ENCODE assay signal across 23 mouse cellular contexts in genomic region chr4:108335413-108335812, GRCm38 (mm10). TPM values are rescaled to one million over a fixed set of nuclear protein-coding genes. Genes with fewer than 3 reads are reported as not detected.
DNase-seq lines count a peak whose midpoint lies in the region; ATAC-seq and TF ChIP-seq lines count a peak whose summit lies in the region.
"Had no signal": no experiment of that assay in that cellular context is flagged by ENCODE, and none has a peak within 500 bp of the region (broad histone marks: within the 10 kb centered on the region; RNA-seq: fewer than 3 reads in every experiment).

No protein-coding gene starts in this region.

- no peak for TF ChIP-seq CTCF in kidney, postnatal 0 days (IDR thresholded peaks at IDR 0.05; ENCODE audit: low read depth)
- TF ChIP-seq CTCF in lung, adult 2 months (IDR thresholded peaks at IDR 0.05; ENCODE audit: insufficient read depth, low read length) = no peak

- H3K4me2 ChIP-seq in kidney, postnatal 0 days (ENCODE audit: low read length) = no peak overlapping the region
- H3K4me2 ChIP-seq in lung, embryonic 16.5 days (ENCODE audit: low read depth, low read length) = no peak overlapping the region
- H3K4me2 ChIP-seq in midbrain, embryonic 11.5 days = no peak overlapping the region
- no peak overlapping the region for H3K4me2 ChIP-seq in midbrain, embryonic 13.5 days (replicated peaks)
- H3K4me2 ChIP-seq: forebrain, embryonic 13.5 days; heart, embryonic 12.5 days; hindbrain, embryonic 12.5 days had no signal

- no peak overlapping the region for H3K4me3 ChIP-seq in kidney, postnatal 0 days (replicated peaks; ENCODE audit: low read depth, low read length)
- no peak overlapping the region for H3K4me3 ChIP-seq in lung, embryonic 16.5 days (ENCODE audit: low read length)
- no peak overlapping the region for H3K4me3 ChIP-seq in lung, adult 2 months (replicated peaks; ENCODE audit: extremely low read depth, low read depth, low read length)
- H3K4me3 ChIP-seq in midbrain, embryonic 11.5 days (ENCODE audit: low read depth, low read length) = no peak overlapping the region
- no peak overlapping the region for H3K4me3 ChIP-seq in midbrain, embryonic 13.5 days (replicated peaks)
- no peak overlapping the region for H3K4me3 ChIP-seq in brown adipose tissue, adult 24 weeks (ENCODE audit: insufficient read depth, low read depth, low read length)
- H3K4me3 ChIP-seq: embryonic facial prominence, embryonic 10.5 days; forebrain, embryonic 13.5 days; heart, embryonic 12.5 days; hindbrain, embryonic 12.5 days had no signal

- H3K9me3 ChIP-seq in kidney, postnatal 0 days (replicated peaks; ENCODE audit: low read length) = no peaks in the 10 kb centered on the region
- no peaks in the 10 kb centered on the region for H3K9me3 ChIP-seq in lung, embryonic 16.5 days (ENCODE audit: control insufficient read depth, low read length)
- H3K9me3 ChIP-seq in midbrain, embryonic 11.5 days (ENCODE audit: control insufficient read depth, low read length) = no peaks in the 10 kb centered on the region
- H3K9me3 ChIP-seq in midbrain, embryonic 13.5 days = no peaks in the 10 kb centered on the region
- H3K9me3 ChIP-seq: embryonic facial prominence, embryonic 10.5 days; forebrain, embryonic 13.5 days; heart, embryonic 12.5 days; hindbrain, embryonic 12.5 days had no signal

- no peak for ATAC-seq in kidney, postnatal 0 days (replicated peaks; ENCODE audit: low FRiP score, low read depth)
- ATAC-seq in lung, embryonic 16.5 days (ENCODE audit: low read depth) = peak; percentile 50
- no peak for ATAC-seq in midbrain, embryonic 11.5 days (ENCODE audit: low FRiP score)
- ATAC-seq in midbrain, embryonic 13.5 days = no peak
- ATAC-seq: activated CD4-positive, CD25-positive, alpha-beta regulatory T cell, adult 4 months; forebrain, embryonic 13.5 days; forebrain, postnatal 0 days; hindbrain, postnatal 0 days had no signal

- H3K27me3 ChIP-seq in kidney, postnatal 0 days (ENCODE audit: insufficient read depth, low read length) = no peaks in the 10 kb centered on the region
- no peaks in the 10 kb centered on the region for H3K27me3 ChIP-seq in lung, embryonic 16.5 days (ENCODE audit: control insufficient read depth, insufficient read depth, low read depth, low read length)
- no peaks in the 10 kb centered on the region for H3K27me3 ChIP-seq in midbrain, embryonic 11.5 days (ENCODE audit: control insufficient read depth, insufficient read depth, low read length)
- H3K27me3 ChIP-seq in midbrain, embryonic 13.5 days = no peaks in the 10 kb centered on the region
- H3K27me3 ChIP-seq: forebrain, embryonic 13.5 days; heart, embryonic 12.5 days; hindbrain, embryonic 12.5 days had no signal

- DNase-seq in kidney, postnatal 0 days (ENCODE audit: low spot score) = peak; percentile 17
- DNase-seq in kidney, postnatal 14 days = no peak
- no peak for DNase-seq in lung, adult 2 months
- peak; percentile 35 for DNase-seq in midbrain, embryonic 11.5 days (ENCODE audit: low spot score, missing footprints)
- no peak for DNase-seq in adrenal gland, postnatal 10 days
- DNase-seq: adrenal gland, postnatal 25 days; cerebellum, adult 2 months; cerebellum, postnatal 10 days; forebrain, postnatal 0 days; heart, adult 18-20 months; heart, postnatal 36 days had no signal

- peaks cover 20% of the 10 kb centered on the region for H3K36me3 ChIP-seq in kidney, postnatal 0 days (ENCODE audit: insufficient read depth, low read length)
- H3K36me3 ChIP-seq in lung, embryonic 16.5 days (ENCODE audit: control insufficient read depth, insufficient read depth, low read length) = peaks cover 13% of the 10 kb centered on the region
- peaks cover 8% of the 10 kb centered on the region for H3K36me3 ChIP-seq in midbrain, embryonic 11.5 days (ENCODE audit: control insufficient read depth, insufficient read depth, low read length)
- peaks cover 58% of the 10 kb centered on the region for H3K36me3 ChIP-seq in midbrain, embryonic 13.5 days

- no peaks in the 10 kb centered on the region for H3K4me1 ChIP-seq in kidney, postnatal 0 days (replicated peaks; ENCODE audit: insufficient read depth, low read length)
- H3K4me1 ChIP-seq in lung, embryonic 16.5 days (replicated peaks; ENCODE audit: control insufficient read depth, insufficient read depth, low read length) = no peaks in the 10 kb centered on the region
- no peaks in the 10 kb centered on the region; the same call in 1 of the 2 replicates for H3K4me1 ChIP-seq in lung, adult 2 months (ENCODE audit: control insufficient read depth, insufficient read depth, low read length)
- H3K4me1 ChIP-seq in midbrain, embryonic 11.5 days (ENCODE audit: control insufficient read depth, insufficient read depth, low read length) = peaks cover 3% of the 10 kb centered on the region; the same call in 1 of the 2 replicates
- H3K4me1 ChIP-seq in midbrain, embryonic 13.5 days (replicated peaks) = peaks cover 13% of the 10 kb centered on the region
- H3K4me1 ChIP-seq in brown adipose tissue, adult 24 weeks (ENCODE audit: control insufficient read depth, insufficient read depth, insufficient read length, low read length) = no peaks in the 10 kb centered on the region; the same call in 1 of the 2 replicates

- H3K9ac ChIP-seq in kidney, postnatal 0 days (ENCODE audit: low read depth, low read length) = no peak overlapping the region
- H3K9ac ChIP-seq in lung, embryonic 16.5 days (ENCODE audit: low read length) = no peak overlapping the region
- H3K9ac ChIP-seq in midbrain, embryonic 11.5 days (ENCODE audit: low read length) = no peak overlapping the region
- no peak overlapping the region for H3K9ac ChIP-seq in midbrain, embryonic 13.5 days (replicated peaks)
- H3K9ac ChIP-seq: forebrain, embryonic 13.5 days; forebrain, postnatal 0 days; heart, embryonic 12.5 days; hindbrain, embryonic 12.5 days had no signal

- TF ChIP-seq POLR2A in lung, adult 2 months (IDR thresholded peaks at IDR 0.05; ENCODE audit: borderline replicate concordance, extremely low read depth, low read depth, low read length) = no peak

- H3K27ac ChIP-seq in kidney, postnatal 0 days = peak overlapping the region; percentile 31; the same call in 1 of the 2 replicates
- 0 out of 2 replicates have a peak overlapping the region, but pooled peaks have one; percentile 3 for H3K27ac ChIP-seq in lung, embryonic 16.5 days (ENCODE audit: low read length)
- no peak overlapping the region for H3K27ac ChIP-seq in midbrain, embryonic 11.5 days (ENCODE audit: low read depth, low read length)
- H3K27ac ChIP-seq in midbrain, embryonic 13.5 days = no peak overlapping the region
- peak overlapping the region; percentile 85 for H3K27ac ChIP-seq in brown adipose tissue, adult 24 weeks (replicated peaks; ENCODE audit: low read depth, low read length)
- H3K27ac ChIP-seq: embryonic facial prominence, embryonic 10.5 days; forebrain, embryonic 13.5 days; hindbrain, embryonic 12.5 days; hindbrain, postnatal 0 days had no signal

- 87% methylated on average over 6 of the region's 6 CpGs for WGBS in kidney, postnatal 0 days
- WGBS in lung, embryonic 16.5 days = 80% methylated on average over 6 of the region's 6 CpGs
- WGBS in lung, adult 2 months = 67% methylated on average over 6 of the region's 6 CpGs
- 91% methylated on average over 6 of the region's 6 CpGs for WGBS in midbrain, embryonic 11.5 days
- WGBS in midbrain, embryonic 13.5 days = 95% methylated on average over 6 of the region's 6 CpGs

RNA-seq across cellular contexts. Expression of gene Coa7, which starts 7.5 kb away (rescaled TPM):
- polyA plus RNA-seq in kidney, postnatal 0 days (2015; fragmentation: Nextera tagmentation; extraction: Ambion mirVana) = 66.6 and 66.8 TPM in 2 replicates
- polyA plus RNA-seq in lung, embryonic 16.5 days (2015; fragmentation: Nextera tagmentation; extraction: Ambion mirVana) = 39.2 and 43.1 TPM in 2 replicates
- 3.2 and 5.2 TPM in 2 replicates for polyA plus RNA-seq in lung, adult 2 months (2012; rRNA removed)
- 54.6 and 55.5 TPM in 2 replicates for polyA plus RNA-seq in midbrain, embryonic 11.5 days (2014; fragmentation: Nextera tagmentation; extraction: Ambion mirVana)
- 49.5 and 50.5 TPM in 2 replicates for polyA plus RNA-seq in midbrain, embryonic 13.5 days (2015; fragmentation: Nextera tagmentation; extraction: Ambion mirVana)
- 36.8 and 56.8 TPM in 2 replicates for polyA plus RNA-seq in brown adipose tissue, adult 24 weeks (2012; ENCODE audit: insufficient read depth, insufficient read length, missing spikeins)
- 10 to 100 TPM; 56.1 to 61.8 TPM for total RNA-seq in adrenal gland, postnatal 10 days (2021)

RNA-seq across cellular contexts. Expression of gene Zyg11b, which starts 34.5 kb away (rescaled TPM):
- polyA plus RNA-seq in kidney, postnatal 0 days (2015; fragmentation: Nextera tagmentation; extraction: Ambion mirVana) = 7.4 and 7.5 TPM in 2 replicates
- 9.6 and 9.9 TPM in 2 replicates for polyA plus RNA-seq in lung, embryonic 16.5 days (2015; fragmentation: Nextera tagmentation; extraction: Ambion mirVana)
- 6.2 and 8.7 TPM in 2 replicates for polyA plus RNA-seq in lung, adult 2 months (2012; rRNA removed)
- 18.8 and 22.5 TPM in 2 replicates for polyA plus RNA-seq in midbrain, embryonic 11.5 days (2014; fragmentation: Nextera tagmentation; extraction: Ambion mirVana)
- 30.3 and 30.9 TPM in 2 replicates for polyA plus RNA-seq in midbrain, embryonic 13.5 days (2015; fragmentation: Nextera tagmentation; extraction: Ambion mirVana)
- polyA plus RNA-seq in brown adipose tissue, adult 24 weeks (2012; ENCODE audit: insufficient read depth, insufficient read length, missing spikeins) = 16.2 and 18.3 TPM in 2 replicates
- total RNA-seq in adrenal gland, postnatal 10 days (2021) = 10 to 100 TPM; 29.5 to 35.4 TPM

RNA-seq across cellular contexts. Expression of gene Shisal2a, which starts 47.7 kb away (rescaled TPM):
- polyA plus RNA-seq in kidney, postnatal 0 days (2015; fragmentation: Nextera tagmentation; extraction: Ambion mirVana) = 0.66 and 0.70 TPM in 2 replicates
- 0.55 and 1.2 TPM in 2 replicates for polyA plus RNA-seq in lung, embryonic 16.5 days (2015; fragmentation: Nextera tagmentation; extraction: Ambion mirVana)
- 0.95 and 2.8 TPM in 2 replicates for polyA plus RNA-seq in lung, adult 2 months (2012; rRNA removed)
- polyA plus RNA-seq in midbrain, embryonic 11.5 days (2014; fragmentation: Nextera tagmentation; extraction: Ambion mirVana) = 1.6 and 2.4 TPM in 2 replicates
- polyA plus RNA-seq in midbrain, embryonic 13.5 days (2015; fragmentation: Nextera tagmentation; extraction: Ambion mirVana) = 4.5 and 5.9 TPM in 2 replicates
- polyA plus RNA-seq in brown adipose tissue, adult 24 weeks (2012; ENCODE audit: insufficient read depth, insufficient read length, missing spikeins) = not detected in 2 replicates
- total RNA-seq in adrenal gland, postnatal 10 days (2021) = 1 to 10 TPM; 2.7 to 5.9 TPM
- total RNA-seq: gastrocnemius, adult 8-10 months; gastrocnemius, postnatal 4 days; heart, adult 18-20 months; heart, postnatal 36 days; MEL had no signal
- polyA plus RNA-seq: activated CD4-positive, CD25-positive, alpha-beta regulatory T cell, adult 4 months had no signal

Comparison
In these comparisons a context has a peak if more than half of its experiments do, and no peak if none do; other contexts are left out.
1. DNase-seq: peak in kidney, postnatal 0 days (single experiment) and midbrain, embryonic 11.5 days (single experiment); none in kidney, postnatal 14 days (single experiment), lung, adult 2 months (single experiment) and adrenal gland, postnatal 10 days (single experiment).
2. H3K27ac ChIP-seq: peak in kidney, postnatal 0 days (single experiment), lung, embryonic 16.5 days (single experiment) and brown adipose tissue, adult 24 weeks (single experiment); none in midbrain, embryonic 11.5 days (single experiment) and midbrain, embryonic 13.5 days (single experiment).